Mouse (Mus musculus): ENCODE measurements around the gene Pdlim5. TPM values are rescaled to one million over a fixed set of nuclear protein-coding genes. Genes with fewer than 3 reads are reported as not detected.

Pdlim5 gene
- polyA plus RNA-seq, 1 experiment from 2014 or later = 246 TPM

- no peaks in the 10 kb centered on the region for H3K27me3 ChIP-seq (ENCODE audit: control insufficient read depth, insufficient read depth, low read length)
- H3K9me3 ChIP-seq (replicated peaks; ENCODE audit: control insufficient read depth, low read length) = no peaks in the 10 kb centered on the region
- H3K4me1 ChIP-seq (ENCODE audit: control insufficient read depth, insufficient read depth, low read length) = peaks cover 21% of the 10 kb centered on the region
- H3K36me3 ChIP-seq (ENCODE audit: control insufficient read depth, insufficient read depth) = peaks cover 2% of the 10 kb centered on the region; the same call in 1 of the 2 replicates
- no peak for ATAC-seq (replicated peaks; ENCODE audit: extremely low read depth, insufficient read depth, low FRiP score)
- no peak overlapping the region for H3K9ac ChIP-seq (ENCODE audit: low read length)
- H3K27ac ChIP-seq (ENCODE audit: low read length) = no peak overlapping the region
- WGBS = 74% methylated on average over 2 of the region's 2 CpGs
- H3K4me2 ChIP-seq (ENCODE audit: low read depth, low read length) = no peak overlapping the region
- H3K4me3 ChIP-seq (ENCODE audit: low read length) = no peak overlapping the region
These were observed 79.3 kb downstream of the Pdlim5 start for GRCm38 (mm10) chr3:142316138-142316740.

DNA sequence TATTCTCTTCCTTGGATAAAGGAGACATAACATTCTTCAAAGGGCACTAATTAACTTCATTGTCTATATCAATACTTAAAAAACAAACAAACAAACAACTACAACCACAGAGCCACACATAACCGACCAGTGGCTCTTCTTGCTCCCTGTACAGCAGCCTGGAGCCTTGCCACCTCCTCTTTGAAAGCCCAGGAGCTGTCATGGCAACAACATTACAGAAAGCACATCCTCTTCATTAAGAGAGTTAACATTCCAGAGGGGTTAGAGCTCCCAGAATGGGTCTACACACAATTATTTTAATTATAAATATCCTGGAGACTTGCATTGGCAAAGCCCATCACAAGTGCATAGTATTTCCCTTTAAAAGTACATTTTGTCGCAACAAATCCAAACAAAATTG is 84.4 kb downstream of the Pdlim5 start:
- Histone ChIP-seq H3K27me3 (ENCODE audit: control insufficient read depth, insufficient read depth, low read length) (no peaks in the 10 kb centered on the region), H3K4me1 (ENCODE audit: control insufficient read depth, insufficient read depth, low read length) (peaks cover 17% of the 10 kb centered on the region), H3K9me3 (replicated peaks; ENCODE audit: control insufficient read depth, low read length) (no peaks in the 10 kb centered on the region), H3K4me3 (ENCODE audit: low read length) (no peak overlapping the region), H3K36me3 (ENCODE audit: control insufficient read depth, insufficient read depth) (peaks cover 2% of the 10 kb centered on the region; the same call in 1 of the 2 replicates), H3K9ac (ENCODE audit: low read length) (no peak overlapping the region), H3K4me2 (ENCODE audit: low read depth, low read length) (no peak overlapping the region), H3K27ac (ENCODE audit: low read length) (no peak overlapping the region)
- 0 out of 2 replicates have a peak, but pooled peaks have one; percentile 60 for ATAC-seq (replicated peaks; ENCODE audit: extremely low read depth, insufficient read depth, low FRiP score)
- 51% methylated on average over 2 of the region's 2 CpGs for WGBS

DNA sequence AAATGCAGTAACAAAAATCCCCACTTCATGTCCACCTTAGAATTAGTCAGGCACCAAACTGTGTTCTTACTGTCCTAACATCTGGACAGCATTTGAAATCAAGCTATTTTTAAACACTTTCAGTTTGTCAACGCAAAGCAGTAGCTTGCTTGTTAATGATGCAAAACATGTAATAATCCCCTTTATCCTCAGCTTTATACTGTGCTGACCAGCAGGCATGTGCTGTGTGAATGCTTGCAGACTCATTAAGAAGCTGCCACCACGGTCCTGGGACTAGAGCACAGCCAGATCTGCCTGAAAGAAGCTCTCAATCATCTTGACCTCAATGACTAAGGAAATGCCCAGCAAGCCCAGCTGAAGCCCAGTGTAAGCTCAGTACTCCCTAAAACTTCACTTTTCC is 85.0 kb downstream of the Pdlim5 start:
- no peak overlapping the region for H3K4me2 ChIP-seq (ENCODE audit: low read depth, low read length)
- peaks cover 2% of the 10 kb centered on the region; the same call in 1 of the 2 replicates for H3K36me3 ChIP-seq (ENCODE audit: control insufficient read depth, insufficient read depth)
- peaks cover 16% of the 10 kb centered on the region for H3K4me1 ChIP-seq (ENCODE audit: control insufficient read depth, insufficient read depth, low read length)
- peak overlapping the region; percentile 3; the same call in 1 of the 2 replicates for H3K27ac ChIP-seq (ENCODE audit: low read length)
- H3K4me3 ChIP-seq (ENCODE audit: low read length) = no peak overlapping the region
- WGBS = 34% methylated on average over 2 of the region's 2 CpGs
- H3K9me3 ChIP-seq (replicated peaks; ENCODE audit: control insufficient read depth, low read length) = no peaks in the 10 kb centered on the region
- no peaks in the 10 kb centered on the region for H3K27me3 ChIP-seq (ENCODE audit: control insufficient read depth, insufficient read depth, low read length)
- no peak overlapping the region for H3K9ac ChIP-seq (ENCODE audit: low read length)
- no peak for ATAC-seq (replicated peaks; ENCODE audit: extremely low read depth, insufficient read depth, low FRiP score)

DNA sequence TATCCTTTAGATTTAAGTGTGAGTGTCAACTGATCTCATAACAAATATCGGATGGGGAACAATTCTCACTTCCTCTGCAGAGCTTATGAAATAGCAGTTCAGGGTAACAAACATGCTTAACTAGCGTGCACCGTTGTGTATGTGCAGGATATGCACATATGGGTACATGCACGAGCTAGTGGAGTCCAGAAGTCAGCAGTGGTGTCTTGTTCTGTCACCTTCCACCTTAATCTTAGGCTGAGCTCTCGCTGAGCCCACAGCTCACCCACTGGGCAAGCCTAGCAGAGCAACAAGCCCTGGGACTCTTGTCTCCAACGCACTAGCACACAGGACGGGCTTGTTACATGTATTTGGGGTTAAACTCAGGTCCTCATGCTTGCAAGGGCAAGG is 100.2 kb downstream of the Pdlim5 start:
- peaks cover 4% of the 10 kb centered on the region; the same call in 1 of the 2 replicates for H3K4me1 ChIP-seq (ENCODE audit: control insufficient read depth, insufficient read depth, low read length)
- no peak overlapping the region for H3K4me2 ChIP-seq (ENCODE audit: low read depth, low read length)
- peaks cover 6% of the 10 kb centered on the region; the same call in 1 of the 2 replicates for H3K36me3 ChIP-seq (ENCODE audit: control insufficient read depth, insufficient read depth)

GRCm38 (mm10) chr3:142294616-142295286 is 100.7 kb downstream of the Pdlim5 start:
- WGBS = 29% methylated on average over 7 of the region's 7 CpGs

More for the DNA sequence above, 100.2 kb downstream of the Pdlim5 start:
- H3K27me3 ChIP-seq (ENCODE audit: control insufficient read depth, insufficient read depth, low read length) = no peaks in the 10 kb centered on the region
- H3K9ac ChIP-seq (ENCODE audit: low read length) = no peak overlapping the region
- no peak overlapping the region for H3K4me3 ChIP-seq (ENCODE audit: low read length)
- 79% methylated on average over 7 of the region's 7 CpGs for WGBS
- peak overlapping the region; percentile 32; the same call in 1 of the 2 replicates for H3K27ac ChIP-seq (ENCODE audit: low read length)
- 0 out of 2 replicates have a peak, but pooled peaks have one; percentile 32 for ATAC-seq (replicated peaks; ENCODE audit: extremely low read depth, insufficient read depth, low FRiP score)
- H3K9me3 ChIP-seq (replicated peaks; ENCODE audit: control insufficient read depth, low read length) = no peaks in the 10 kb centered on the region

DNA sequence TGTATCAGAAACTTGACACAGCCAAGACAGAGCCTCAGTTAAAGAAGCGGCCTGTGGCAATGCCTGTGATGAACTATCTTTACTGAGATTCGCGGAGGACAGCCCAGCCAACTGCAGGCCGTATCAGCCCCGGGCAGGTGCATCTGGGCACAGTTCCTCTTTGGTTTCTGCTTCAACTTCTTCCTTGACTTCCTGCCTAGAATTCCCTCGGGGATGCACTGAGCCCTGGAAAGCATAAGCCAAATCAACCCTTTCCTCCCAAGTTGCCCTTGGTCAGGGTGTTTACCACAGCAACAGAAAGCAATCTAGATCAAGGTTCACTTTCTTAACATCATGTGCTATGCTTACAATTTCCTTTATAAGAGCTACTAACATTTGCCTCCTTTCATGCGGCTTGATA is 101.9 kb downstream of the Pdlim5 start:
- no peak overlapping the region for H3K9ac ChIP-seq (ENCODE audit: low read length)
- peaks cover 4% of the 10 kb centered on the region; the same call in 1 of the 2 replicates for H3K36me3 ChIP-seq (ENCODE audit: control insufficient read depth, insufficient read depth)
- 75% methylated on average over 7 of the region's 7 CpGs for WGBS
- H3K27ac ChIP-seq (ENCODE audit: low read length) = no peak overlapping the region
- H3K9me3 ChIP-seq (replicated peaks; ENCODE audit: control insufficient read depth, low read length) = no peaks in the 10 kb centered on the region
- H3K4me3 ChIP-seq (ENCODE audit: low read length) = no peak overlapping the region
- ATAC-seq (replicated peaks; ENCODE audit: extremely low read depth, insufficient read depth, low FRiP score) = no peak
- no peaks in the 10 kb centered on the region for H3K27me3 ChIP-seq (ENCODE audit: control insufficient read depth, insufficient read depth, low read length)
- peaks cover 4% of the 10 kb centered on the region; the same call in 1 of the 2 replicates for H3K4me1 ChIP-seq (ENCODE audit: control insufficient read depth, insufficient read depth, low read length)
- H3K4me2 ChIP-seq (ENCODE audit: low read depth, low read length) = no peak overlapping the region

More at GRCm38 (mm10) chr3:142294616-142295286, 100.7 kb downstream of the Pdlim5 start:
- Histone ChIP-seq H3K36me3 (ENCODE audit: control insufficient read depth, insufficient read depth) (peaks cover 6% of the 10 kb centered on the region; the same call in 1 of the 2 replicates), H3K27ac (ENCODE audit: low read length) (no peak overlapping the region), H3K9me3 (replicated peaks; ENCODE audit: control insufficient read depth, low read length) (no peaks in the 10 kb centered on the region), H3K27me3 (ENCODE audit: control insufficient read depth, insufficient read depth, low read length) (no peaks in the 10 kb centered on the region), H3K4me1 (ENCODE audit: control insufficient read depth, insufficient read depth, low read length) (peaks cover 4% of the 10 kb centered on the region; the same call in 1 of the 2 replicates), H3K9ac (ENCODE audit: low read length) (no peak overlapping the region), H3K4me2 (ENCODE audit: low read depth, low read length) (no peak overlapping the region), H3K4me3 (ENCODE audit: low read length) (no peak overlapping the region)
- ATAC-seq (replicated peaks; ENCODE audit: extremely low read depth, insufficient read depth, low FRiP score) = no peak

DNA sequence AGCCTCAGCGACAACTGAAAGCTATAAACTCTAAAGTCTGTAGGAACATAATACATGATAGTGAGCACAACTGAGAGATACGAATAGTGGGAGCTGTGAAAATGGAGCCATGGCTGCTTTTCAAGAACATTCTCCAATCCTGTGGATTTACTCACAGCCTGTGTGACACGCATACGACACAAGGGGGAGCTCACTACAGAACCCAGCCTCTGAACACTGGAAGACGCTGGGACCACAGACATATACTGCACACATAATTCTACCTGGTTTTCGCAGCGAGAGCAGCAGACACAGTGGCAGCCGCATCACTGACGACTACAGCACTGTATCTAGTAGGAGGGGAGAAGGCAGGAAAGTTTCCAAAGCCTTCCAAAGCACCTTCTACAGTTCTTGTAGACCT is 112.8 kb downstream of the Pdlim5 start:
- Histone ChIP-seq H3K27ac (ENCODE audit: low read length) (no peak overlapping the region), H3K4me1 (ENCODE audit: control insufficient read depth, insufficient read depth, low read length) (peaks cover 18% of the 10 kb centered on the region), H3K4me2 (ENCODE audit: low read depth, low read length) (peak overlapping the region; percentile 52), H3K4me3 (ENCODE audit: low read length) (peak overlapping the region; percentile 38), H3K9me3 (replicated peaks; ENCODE audit: control insufficient read depth, low read length) (no peaks in the 10 kb centered on the region), H3K9ac (ENCODE audit: low read length) (no peak overlapping the region; the same call in 1 of the 2 replicates), H3K36me3 (ENCODE audit: control insufficient read depth, insufficient read depth) (peaks cover 3% of the 10 kb centered on the region; the same call in 1 of the 2 replicates), H3K27me3 (ENCODE audit: control insufficient read depth, insufficient read depth, low read length) (no peaks in the 10 kb centered on the region)
- 36% methylated on average over 9 of the region's 9 CpGs for WGBS
- ATAC-seq (replicated peaks; ENCODE audit: extremely low read depth, insufficient read depth, low FRiP score) = peak; percentile 73

DNA sequence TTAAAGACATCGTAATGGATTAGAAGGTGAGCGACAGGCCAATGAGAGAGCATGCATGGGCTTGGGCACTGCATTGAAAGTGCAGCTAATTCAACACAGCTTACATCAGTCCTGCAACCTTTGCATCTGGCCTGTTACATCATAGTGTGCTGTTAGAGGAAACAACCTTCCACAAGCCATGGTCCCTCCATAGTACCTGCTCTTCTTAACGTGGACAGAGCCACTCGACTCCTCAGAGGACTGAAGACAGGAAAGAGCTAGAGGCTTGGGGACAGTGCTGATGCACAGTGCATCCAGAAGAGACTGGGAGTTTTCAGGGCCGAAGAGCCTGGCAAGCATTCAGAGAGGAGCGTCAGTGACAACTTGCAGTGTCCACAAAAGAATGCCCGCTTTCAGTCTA is 113.8 kb downstream of the Pdlim5 start:
- Histone ChIP-seq H3K27me3 (ENCODE audit: control insufficient read depth, insufficient read depth, low read length) (no peaks in the 10 kb centered on the region), H3K4me1 (ENCODE audit: control insufficient read depth, insufficient read depth, low read length) (peaks cover 18% of the 10 kb centered on the region), H3K4me3 (ENCODE audit: low read length) (no peak overlapping the region), H3K4me2 (ENCODE audit: low read depth, low read length) (no peak overlapping the region), H3K9ac (ENCODE audit: low read length) (no peak overlapping the region), H3K9me3 (replicated peaks; ENCODE audit: control insufficient read depth, low read length) (no peaks in the 10 kb centered on the region), H3K27ac (ENCODE audit: low read length) (no peak overlapping the region), H3K36me3 (ENCODE audit: control insufficient read depth, insufficient read depth) (peaks cover 13% of the 10 kb centered on the region)
- WGBS = 67% methylated on average over 7 of the region's 7 CpGs
- no peak for ATAC-seq (replicated peaks; ENCODE audit: extremely low read depth, insufficient read depth, low FRiP score)

GRCm38 (mm10) chr3:142281093-142281445 is 114.4 kb downstream of the Pdlim5 start:
- Histone ChIP-seq H3K27me3 (ENCODE audit: control insufficient read depth, insufficient read depth, low read length) (no peaks in the 10 kb centered on the region), H3K9ac (ENCODE audit: low read length) (no peak overlapping the region), H3K27ac (ENCODE audit: low read length) (peak overlapping the region; percentile 72), H3K9me3 (replicated peaks; ENCODE audit: control insufficient read depth, low read length) (no peaks in the 10 kb centered on the region), H3K4me3 (ENCODE audit: low read length) (no peak overlapping the region), H3K4me2 (ENCODE audit: low read depth, low read length) (no peak overlapping the region), H3K36me3 (ENCODE audit: control insufficient read depth, insufficient read depth) (peaks cover 15% of the 10 kb centered on the region), H3K4me1 (ENCODE audit: control insufficient read depth, insufficient read depth, low read length) (peaks cover 18% of the 10 kb centered on the region)
- 15% methylated on average over 1 of the region's 1 CpGs for WGBS
- ATAC-seq (replicated peaks; ENCODE audit: extremely low read depth, insufficient read depth, low FRiP score) = peak; percentile 83

All from heart, embryonic 16.5 days (tissue).